Mouse (Mus musculus) G1E (cell line): ENCODE measurements around the gene Pdlim4. TPM values are rescaled to one million over a fixed set of nuclear protein-coding genes. Genes with fewer than 3 reads are reported as not detected.

ENCODE experiments used
- ATAC-seq: 2 replicates; pipeline ENCODE4 v1.8.0; 2016; ENCODE audit warnings: mild to moderate bottlenecking; ENCODE audit not compliant: insufficient number of reproducible peaks, poor library complexity, low FRiP score, severe bottlenecking; ENCODE audit errors: extremely low read depth
- DNase-seq: peaks from one replicate; pipeline ENCODE4 v3.0.0; 2012; ENCODE audit warnings: low spot score
- H3K27me3 ChIP-seq: 2 replicates; pipeline ENCODE4 v1.6.1; 2012; ENCODE audit warnings: mild to moderate bottlenecking, low read length, inconsistent platforms; ENCODE audit not compliant: insufficient read depth
- H3K36me3 ChIP-seq: replicated peaks from 2 replicates; pipeline ENCODE3; 2012; ENCODE audit warnings: mild to moderate bottlenecking, inconsistent platforms
- H3K4me1 ChIP-seq: 2 replicates; pipeline ENCODE4 v1.6.1; 2012; ENCODE audit warnings: low read depth, low read length, inconsistent platforms, mixed read lengths; ENCODE audit not compliant: insufficient read depth
- H3K4me3 ChIP-seq: 2 replicates; pipeline ENCODE4 v1.5.1; 2012; ENCODE audit warnings: low read depth, mild to moderate bottlenecking, inconsistent platforms, low read length, moderate library complexity, mixed read lengths
- H3K9me3 ChIP-seq: replicated peaks from 2 replicates; pipeline ENCODE4 v1.6.1; 2012; ENCODE audit warnings: inconsistent platforms
- CTCF ChIP-seq: IDR thresholded peaks from 2 replicates; pipeline ENCODE4 v1.5.1; 2012; ENCODE audit warnings: low read depth, low read length, inconsistent platforms, mixed read lengths
- GATA1 ChIP-seq: IDR thresholded peaks from 2 replicates; pipeline ENCODE4 v1.6.1; 2012; ENCODE audit warnings: borderline replicate concordance, low read length, inconsistent platforms, mixed read lengths
- GATA2 ChIP-seq: IDR thresholded peaks from 2 replicates; pipeline ENCODE4 v1.6.1; 2012; ENCODE audit warnings: low read depth, low read length, inconsistent platforms, borderline replicate concordance
- POLR2AphosphoS5 ChIP-seq: IDR thresholded peaks from 2 replicates; pipeline ENCODE4 v1.6.1; 2012; ENCODE audit warnings: low read depth, low read length, inconsistent platforms; ENCODE audit not compliant: insufficient replicate concordance
- TAL1 ChIP-seq: conservative IDR thresholded peaks from 2 replicates; pipeline ENCODE4 v1.6.1; 2012; ENCODE audit warnings: low read depth, low read length, inconsistent platforms, mixed read lengths
- polyA plus RNA-seq: library from polyadenylated mRNA; stranded (reverse); fragments of >175 nt; gene quantifications from 2 replicates; pipeline ENCODE4 v1.2.3, GENCODE M21; 2012
- total RNA-seq, 2 experiments: library from RNA; stranded (forward) in 1 of 2; stranded (reverse) in 1 of 2; fragments of 200-1000 nt in 1 of 2; fragments of >200 nt in 1 of 2; fragmentation: Nextera tagmentation in 1 of 2; gene quantifications; 2 replicates each; pipeline ENCODE4 v1.2.3; 2014 to 2017

Pdlim4 gene
- total and polyA plus RNA-seq, 3 experiments, result 0.27 TPM; not detected in 2

DNA sequence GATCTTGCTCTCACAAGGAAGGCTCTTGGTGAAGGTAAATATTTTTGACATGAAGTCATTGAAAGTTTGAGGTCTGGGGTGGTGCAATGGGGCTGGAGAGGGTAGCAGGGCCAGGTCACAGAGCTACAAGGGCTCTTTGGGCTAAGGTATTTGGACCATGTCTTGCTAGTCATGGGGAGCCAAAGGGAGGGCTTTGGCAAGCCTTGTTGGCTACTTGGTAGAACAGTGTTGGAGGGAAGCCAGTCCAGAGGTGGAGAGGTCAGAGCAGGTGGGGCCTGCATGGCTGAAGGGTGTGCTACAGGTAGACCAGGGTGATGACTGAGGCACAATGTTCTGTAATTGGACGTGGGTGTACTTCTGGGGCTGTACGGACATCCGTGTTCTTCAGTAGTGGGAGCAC is 37.9 kb upstream of the Pdlim4 start:
- Histone ChIP-seq H3K9me3 (no peaks in the 10 kb centered on the region), H3K36me3 (no peaks in the 10 kb centered on the region), H3K4me3 (no peak overlapping the region), H3K4me1 (no peaks in the 10 kb centered on the region), H3K27me3 (peaks cover 17% of the 10 kb centered on the region; the same call in 1 of the 2 replicates)
- TF ChIP-seq GATA1, result no peak
- TF ChIP-seq POLR2AphosphoS5, result no peak
- no peak for TF ChIP-seq TAL1
- no peak for ATAC-seq
- DNase-seq, result no peak

DNA sequence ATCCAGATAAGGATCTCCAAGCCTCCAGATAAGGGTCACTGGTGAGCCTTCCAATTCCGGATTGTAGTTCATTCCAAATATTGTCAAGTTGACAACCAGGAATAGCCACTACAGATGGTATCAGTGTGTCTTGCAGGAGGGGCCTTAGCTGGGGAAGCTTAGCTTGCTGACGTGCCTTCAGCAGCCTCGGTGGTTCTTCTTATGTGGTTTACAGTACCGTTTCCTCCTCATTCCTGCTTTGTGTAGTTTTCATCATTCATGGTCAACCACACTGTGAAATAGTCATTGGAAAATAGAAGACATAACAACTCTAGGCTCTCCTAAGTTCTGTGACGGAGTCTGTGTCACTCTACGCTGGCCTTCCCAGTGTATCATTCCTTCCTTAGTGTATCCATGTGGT is 36.2 kb upstream of the Pdlim4 start:
- Histone ChIP-seq H3K27me3 (peaks cover 32% of the 10 kb centered on the region; the same call in 1 of the 2 replicates), H3K4me1 (no peaks in the 10 kb centered on the region), H3K4me3 (no peak overlapping the region), H3K9me3 (no peaks in the 10 kb centered on the region), H3K36me3 (no peaks in the 10 kb centered on the region)
- ATAC-seq, result no peak
- TF ChIP-seq GATA2 (no peak), GATA1 (no peak), POLR2AphosphoS5 (no peak), TAL1 (no peak), CTCF (no peak)
- no peak for DNase-seq

DNA sequence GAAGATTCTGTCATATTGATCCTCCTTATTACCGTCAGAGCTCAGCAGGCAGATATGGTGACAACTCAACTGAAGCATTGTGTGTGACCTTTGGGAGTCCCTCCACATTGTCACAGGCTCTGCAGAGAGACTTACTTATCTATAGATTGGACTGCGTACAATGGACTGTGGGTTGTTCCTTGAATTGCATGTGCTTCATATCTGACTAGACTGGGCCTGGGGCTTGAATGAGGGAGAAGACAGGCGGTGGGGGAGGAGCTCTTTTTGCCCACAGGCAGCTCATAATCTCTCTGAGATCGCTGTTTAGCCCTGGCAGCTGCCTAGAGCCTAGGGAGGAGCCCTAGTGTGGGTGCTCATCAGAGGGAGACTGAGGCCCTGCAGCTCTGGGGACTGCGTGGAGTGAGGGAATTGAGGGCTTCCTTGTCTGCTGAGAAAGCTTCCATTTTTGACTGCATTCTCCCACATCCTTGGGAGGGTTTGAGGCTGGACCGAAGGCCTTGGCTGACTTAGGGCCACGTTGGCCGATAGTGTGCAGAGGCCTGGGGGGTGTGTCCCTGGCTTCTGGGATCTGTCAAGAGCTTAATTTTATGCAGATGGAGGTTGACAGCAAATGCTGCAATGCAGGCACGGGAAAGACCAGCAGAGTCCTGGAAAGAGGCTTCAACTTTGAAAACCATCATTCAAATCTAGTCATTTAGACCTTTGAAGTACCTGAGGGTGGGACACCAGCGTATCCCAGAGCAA is 34.1 kb upstream of the Pdlim4 start:
- no peak overlapping the region for H3K4me3 ChIP-seq
- H3K4me1 ChIP-seq, result no peaks in the 10 kb centered on the region
- peaks cover 27% of the 10 kb centered on the region; the same call in 1 of the 2 replicates for H3K27me3 ChIP-seq
- no peak for DNase-seq
- no peaks in the 10 kb centered on the region for H3K36me3 ChIP-seq
- TF ChIP-seq POLR2AphosphoS5 (no peak), GATA1 (no peak), TAL1 (no peak), CTCF (no peak), GATA2 (no peak)
- ATAC-seq, result no peak
- no peaks in the 10 kb centered on the region for H3K9me3 ChIP-seq

DNA sequence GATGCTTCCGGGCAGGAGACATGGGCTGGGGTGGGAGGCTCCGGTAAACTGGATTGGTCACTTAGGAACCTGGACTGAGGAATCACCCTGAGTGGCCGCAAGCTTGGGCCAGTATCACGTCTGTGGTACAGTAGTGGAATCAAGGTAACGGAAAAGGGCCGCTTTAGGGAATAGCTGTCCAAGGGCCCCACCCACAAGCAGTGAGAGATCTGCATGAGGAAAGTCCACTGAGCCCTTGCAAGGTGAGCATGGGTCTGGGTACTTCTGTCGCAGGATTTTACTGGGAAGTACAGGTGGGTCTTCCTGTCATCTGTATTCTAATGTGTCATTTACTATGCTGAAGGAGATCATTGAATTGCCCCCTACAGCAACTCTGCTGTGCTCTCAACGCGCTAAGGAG is 32.9 kb upstream of the Pdlim4 start:
- ATAC-seq, result no peak
- Histone ChIP-seq H3K4me3 (no peak overlapping the region), H3K27me3 (peaks cover 22% of the 10 kb centered on the region; the same call in 1 of the 2 replicates), H3K36me3 (no peaks in the 10 kb centered on the region), H3K4me1 (no peaks in the 10 kb centered on the region), H3K9me3 (no peaks in the 10 kb centered on the region)
- no peak for DNase-seq
- no peak for TF ChIP-seq GATA2
- no peak for TF ChIP-seq POLR2AphosphoS5

DNA sequence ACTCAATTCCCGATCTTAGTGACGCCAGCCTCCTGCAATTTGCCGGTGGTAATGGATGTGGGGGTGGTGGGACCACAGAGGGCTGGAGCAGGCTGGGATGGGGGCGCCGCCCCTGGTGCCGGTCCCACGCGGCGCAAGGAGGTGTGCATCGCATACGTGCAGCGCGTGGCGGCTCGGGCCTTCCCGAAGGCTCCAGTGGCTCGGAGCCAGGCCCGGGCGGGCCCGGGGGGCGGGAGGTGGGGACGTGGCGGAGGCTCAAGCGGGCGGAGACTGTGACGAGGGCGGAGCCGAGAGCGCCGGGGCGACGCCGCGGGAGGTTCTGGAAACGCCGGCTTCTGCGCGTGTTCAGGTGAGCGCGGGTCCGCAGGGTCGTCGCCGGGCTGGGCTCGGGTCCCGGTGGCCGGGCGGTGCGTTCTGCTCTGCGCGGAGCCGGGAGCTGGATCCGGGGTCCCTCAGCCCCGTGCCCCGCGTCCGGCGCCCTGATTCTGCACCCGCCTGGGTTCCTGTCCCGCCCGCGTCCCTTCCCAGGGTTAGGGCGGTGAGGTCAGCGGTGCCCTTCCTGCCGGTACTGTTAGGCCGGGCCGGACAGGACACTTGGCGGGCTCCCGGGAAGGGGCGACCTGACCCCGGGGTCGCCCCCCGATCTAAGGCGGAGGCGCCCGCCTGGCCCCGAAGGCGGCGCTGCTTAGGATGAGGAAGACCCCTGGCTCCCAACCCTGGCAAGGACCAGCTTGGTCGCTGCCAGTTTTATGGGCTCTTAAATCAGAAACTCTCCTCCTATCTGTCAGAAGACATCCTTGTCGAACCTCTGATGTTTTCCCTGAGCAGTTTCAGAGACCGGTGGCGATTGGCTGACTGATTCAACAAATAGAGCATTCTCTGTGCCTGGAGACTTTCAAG is 32.1 kb upstream of the Pdlim4 start:
- TF ChIP-seq TAL1, result no peak
- TF ChIP-seq CTCF, result no peak
- no peak for TF ChIP-seq GATA2
- TF ChIP-seq POLR2AphosphoS5, result no peak
- no peak for TF ChIP-seq GATA1
- Histone ChIP-seq H3K27me3 (peaks cover 21% of the 10 kb centered on the region; the same call in 1 of the 2 replicates), H3K4me1 (no peaks in the 10 kb centered on the region), H3K4me3 (no peak overlapping the region), H3K36me3 (no peaks in the 10 kb centered on the region), H3K9me3 (no peaks in the 10 kb centered on the region)
- ATAC-seq (no peak), DNase-seq (no peak)

DNA sequence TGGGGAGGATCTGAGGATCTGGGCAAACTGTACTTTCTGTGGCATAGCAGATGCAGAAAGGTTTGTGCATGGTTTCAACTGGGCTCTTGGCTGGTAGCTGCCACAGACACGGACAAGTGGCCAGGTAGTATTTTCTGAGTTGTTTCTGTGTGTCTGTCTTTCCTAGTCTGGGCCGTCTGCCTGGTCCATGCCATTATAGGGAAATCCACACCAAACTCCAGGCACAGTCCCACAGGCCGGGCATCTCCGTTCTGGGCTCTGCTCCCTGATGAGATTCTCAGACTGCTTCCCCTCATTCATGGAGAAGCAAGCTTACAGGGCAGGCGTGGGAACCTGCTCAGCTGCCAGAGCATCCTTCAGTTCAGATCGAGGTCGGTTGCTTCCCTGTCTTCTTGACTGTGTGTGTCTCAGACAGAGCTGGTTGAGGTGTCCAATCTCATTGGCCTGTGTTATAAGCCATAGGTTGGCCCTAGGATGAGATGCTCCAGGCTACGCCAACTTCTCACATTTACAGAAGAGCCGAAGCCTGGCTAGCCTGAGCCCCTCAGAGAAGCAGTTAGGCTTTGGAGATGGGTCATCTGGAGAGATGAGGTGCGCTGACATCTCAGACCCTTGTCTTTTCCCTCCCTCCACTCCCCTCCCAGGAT is 31.4 kb upstream of the Pdlim4 start, which contains the start of gene P4ha2:
Gene P4ha2, plus strand, starts transcription at position 51 of the 647 bp plus-strand sequence.
- H3K27me3 ChIP-seq, result peaks cover 23% of the 10 kb centered on the region; the same call in 1 of the 2 replicates
- no peak for DNase-seq
- no peaks in the 10 kb centered on the region for H3K4me1 ChIP-seq
- H3K36me3 ChIP-seq, result no peaks in the 10 kb centered on the region
- no peaks in the 10 kb centered on the region for H3K9me3 ChIP-seq
- no peak for ATAC-seq
- TF ChIP-seq TAL1, result no peak
- no peak for TF ChIP-seq GATA2
- no peak for TF ChIP-seq POLR2AphosphoS5
- no peak for TF ChIP-seq CTCF
- TF ChIP-seq GATA1, result no peak
- H3K4me3 ChIP-seq, result no peak within 1 kb of the TSS
